Mouse (Mus musculus) embryonic fibroblast, embryonic 13.5 days (primary cell): ENCODE measurements around the gene Actg1. TPM values are rescaled to one million over a fixed set of nuclear protein-coding genes. Genes with fewer than 3 reads are reported as not detected.
A peak's percentile ranks its signal among the peaks of the same experiment; 100 is the strongest.

Experiments used
- H3K27ac ChIP-seq: 2 replicates; pipeline ENCODE4 v1.5.1; 2012; ENCODE audit warnings: low read length, control low read depth, inconsistent platforms; ENCODE audit not compliant: insufficient read depth
- H3K4me1 ChIP-seq: 2 replicates; pipeline ENCODE4 v1.6.1; 2011; ENCODE audit warnings: low read length; ENCODE audit not compliant: control insufficient read depth, insufficient read depth
- H3K4me3 ChIP-seq: 2 replicates; pipeline ENCODE4 v1.5.1; 2011; ENCODE audit warnings: mild to moderate bottlenecking, control low read depth, low read length; ENCODE audit not compliant: insufficient read depth
- CTCF ChIP-seq: IDR thresholded peaks from 2 replicates; pipeline ENCODE4 v1.5.1; 2011; ENCODE audit warnings: mild to moderate bottlenecking, control low read depth, low read length, moderate library complexity, borderline replicate concordance; ENCODE audit not compliant: insufficient read depth
- POLR2A ChIP-seq: IDR thresholded peaks from 2 replicates; pipeline ENCODE4 v1.6.1; 2011; ENCODE audit warnings: low read depth, mild to moderate bottlenecking, control low read depth, low read length, moderate library complexity
- polyA plus RNA-seq: library from polyadenylated mRNA; stranded (reverse); fragments of >200 nt; gene quantifications from 2 replicates; pipeline ENCODE4 v1.2.4, GENCODE M21; 2011; ENCODE audit warnings: low read depth; ENCODE audit not compliant: missing spikeins, insufficient read length

Gene Actg1
- 5,586 and 6,404 TPM in 2 replicates for polyA plus RNA-seq

- peak within 1 kb of the TSS; percentile 99 for H3K4me3 ChIP-seq
- peaks cover 16% of the 10 kb centered on the region for H3K4me1 ChIP-seq
- TF ChIP-seq POLR2A (peak; percentile 83), CTCF (no peak)
- peak within 1 kb of the TSS; percentile 99 for H3K27ac ChIP-seq
Measured at GRCm38 (mm10) chr11:120347791-120348683, at the start of gene Actg1. Gene Actg1 (minus strand): TSS chr11:120348542.

- no peaks in the 10 kb centered on the region; the same call in 1 of the 2 replicates for H3K4me1 ChIP-seq
- H3K27ac ChIP-seq = no peak overlapping the region
- H3K4me3 ChIP-seq = no peak overlapping the region
- no peak for TF ChIP-seq POLR2A
- TF ChIP-seq CTCF = no peak
Measured at GRCm38 (mm10) chr11:120397602-120398001, 49.3 kb upstream of the Actg1 start.

- Histone ChIP-seq H3K4me3 (no peak overlapping the region), H3K27ac (no peak overlapping the region), H3K4me1 (no peaks in the 10 kb centered on the region; the same call in 1 of the 2 replicates)
- TF ChIP-seq CTCF (no peak), POLR2A (no peak)
Measured at GRCm38 (mm10) chr11:120395661-120396060, 47.3 kb upstream of the Actg1 start.

- H3K4me1 ChIP-seq = no peaks in the 10 kb centered on the region
- no peak overlapping the region for H3K4me3 ChIP-seq
- no peak overlapping the region for H3K27ac ChIP-seq
- TF ChIP-seq POLR2A = no peak
- no peak for TF ChIP-seq CTCF
Measured at GRCm38 (mm10) chr11:120388580-120388979, 40.2 kb upstream of the Actg1 start.

- TF ChIP-seq CTCF (no peak), POLR2A (no peak)
- H3K27ac ChIP-seq = peak overlapping the region; percentile 32; the same call in 1 of the 2 replicates
- no peaks in the 10 kb centered on the region for H3K4me1 ChIP-seq
- no peak overlapping the region for H3K4me3 ChIP-seq
Measured at GRCm38 (mm10) chr11:120387157-120387556, 38.8 kb upstream of the Actg1 start.

- no peak overlapping the region for H3K4me3 ChIP-seq
- H3K4me1 ChIP-seq = no peaks in the 10 kb centered on the region
- TF ChIP-seq POLR2A (no peak), CTCF (no peak)
- no peak overlapping the region for H3K27ac ChIP-seq
Measured at GRCm38 (mm10) chr11:120386632-120387031, 38.3 kb upstream of the Actg1 start.

- H3K27ac ChIP-seq = no peak overlapping the region
- no peak for TF ChIP-seq POLR2A
- no peak for TF ChIP-seq CTCF
- H3K4me1 ChIP-seq = no peaks in the 10 kb centered on the region
- H3K4me3 ChIP-seq = no peak overlapping the region
Measured at GRCm38 (mm10) chr11:120382509-120382908, 34.2 kb upstream of the Actg1 start.

GRCm38 (mm10) chr11:120381157-120381556 lies 32.8 kb upstream of the Actg1 start:
- H3K27ac ChIP-seq = no peak overlapping the region
- no peak for TF ChIP-seq CTCF
- no peak for TF ChIP-seq POLR2A
- no peak overlapping the region for H3K4me3 ChIP-seq
- no peaks in the 10 kb centered on the region for H3K4me1 ChIP-seq

- Histone ChIP-seq H3K27ac (no peak overlapping the region), H3K4me1 (no peaks in the 10 kb centered on the region), H3K4me3 (no peak overlapping the region)
- no peak for TF ChIP-seq POLR2A
- no peak for TF ChIP-seq CTCF
Measured at GRCm38 (mm10) chr11:120380271-120380670, 31.9 kb upstream of the Actg1 start.
